Mouse (Mus musculus) T-cell, adult 2 months (primary cell): ENCODE results near the gene Rimbp3.
"Not testable (repeated sequence)": the region's sequence is repeated elsewhere in the genome, so short reads cannot be mapped to it uniquely, and the experiment has no call there.

Experiments
- DNase-seq: peaks from one replicate; pipeline ENCODE4 v3.0.0; 2022; ENCODE audit warnings: low spot score

Gene Rimbp3

DNA sequence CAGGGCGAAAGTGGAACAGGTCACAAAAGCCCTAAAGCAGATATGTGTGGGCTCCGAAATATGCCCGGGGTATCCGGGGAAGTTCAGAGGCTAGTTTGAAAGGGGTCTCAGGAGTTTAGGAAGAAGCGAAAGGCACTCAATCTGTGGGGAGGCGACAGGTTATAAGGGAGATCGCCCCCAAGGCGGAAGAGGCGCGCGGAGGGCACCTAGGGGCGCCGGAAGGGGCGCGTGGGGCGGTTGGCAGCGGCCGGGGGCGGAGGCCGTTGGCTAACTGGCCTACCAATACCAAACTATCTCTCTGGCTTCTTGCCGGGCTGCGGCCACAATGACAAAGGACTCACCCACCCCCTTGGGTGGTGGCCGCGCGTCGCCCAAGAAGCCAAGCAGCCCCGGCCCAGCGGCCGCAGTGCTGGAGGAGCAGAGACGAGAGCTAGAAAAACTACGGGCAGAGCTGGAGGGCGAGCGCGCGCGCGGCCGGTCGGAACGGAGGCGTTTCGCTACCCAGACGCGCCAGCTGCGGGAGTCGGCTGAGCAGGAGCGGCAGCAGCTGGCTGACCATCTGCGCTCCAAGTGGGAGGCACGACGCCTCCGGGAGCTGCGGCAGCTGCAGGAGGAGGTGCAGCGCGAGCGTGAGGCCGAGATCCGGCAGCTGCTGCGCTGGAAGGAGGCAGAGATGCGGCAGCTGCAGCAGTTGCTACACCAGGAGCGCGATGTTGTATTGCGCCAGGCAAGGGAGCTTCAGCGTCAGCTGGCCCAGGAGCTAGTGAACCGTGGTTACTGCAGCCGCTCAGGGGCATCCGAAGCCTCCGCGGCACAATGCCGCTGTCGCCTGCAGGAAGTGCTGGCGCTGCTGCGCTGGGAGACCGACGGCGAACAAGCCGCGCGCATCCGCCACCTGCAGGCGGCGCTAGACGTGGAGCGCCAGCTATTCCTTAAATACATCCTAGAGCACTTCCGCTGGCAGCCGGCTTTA, at the start of gene Rimbp3:
Gene Rimbp3 (plus strand): TSS at position 215 of the 973 bp plus-strand sequence.
- peak; percentile 72 for DNase-seq

DNA sequence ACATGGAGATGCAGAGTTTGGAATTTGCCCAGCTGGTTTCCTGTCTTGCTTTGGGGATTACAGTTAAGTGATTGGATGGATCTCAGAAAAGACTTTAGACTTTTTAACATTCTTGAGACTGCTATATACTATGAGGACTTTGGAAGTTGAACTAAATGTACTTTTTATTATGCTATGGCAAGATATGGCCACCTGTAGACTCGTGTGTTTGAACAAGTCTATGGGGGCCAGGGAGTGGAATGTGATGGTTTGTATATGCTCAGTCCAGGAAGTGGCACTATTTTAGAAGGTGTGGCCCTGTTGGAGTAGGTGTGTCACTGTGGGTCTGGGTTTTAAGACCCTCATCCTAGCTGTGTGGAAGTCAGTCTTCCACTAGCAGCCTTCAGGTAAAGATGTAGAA, 42.9 kb upstream of the Rimbp3 start:
- not testable (repeated sequence) for DNase-seq

DNA sequence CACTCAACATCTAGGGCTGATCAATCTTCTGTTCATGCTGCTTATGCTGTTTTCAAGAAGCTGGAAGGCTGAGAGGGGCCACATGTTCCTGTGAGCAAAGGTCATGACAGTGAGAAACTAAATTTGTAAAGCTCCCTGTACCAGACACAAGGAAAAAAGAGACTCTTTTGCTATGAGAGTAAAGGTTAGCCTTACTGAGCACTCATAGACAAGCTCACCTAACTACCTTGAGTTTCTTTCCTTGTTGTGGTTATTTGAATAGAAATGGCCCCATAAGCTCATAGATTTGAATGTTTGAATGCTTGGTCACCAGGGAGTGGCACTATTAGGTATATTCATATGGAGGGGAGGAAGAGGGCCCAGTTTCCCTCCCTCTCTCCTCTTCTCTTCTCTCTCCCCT, 41.2 kb upstream of the Rimbp3 start:
- DNase-seq: no peak

DNA sequence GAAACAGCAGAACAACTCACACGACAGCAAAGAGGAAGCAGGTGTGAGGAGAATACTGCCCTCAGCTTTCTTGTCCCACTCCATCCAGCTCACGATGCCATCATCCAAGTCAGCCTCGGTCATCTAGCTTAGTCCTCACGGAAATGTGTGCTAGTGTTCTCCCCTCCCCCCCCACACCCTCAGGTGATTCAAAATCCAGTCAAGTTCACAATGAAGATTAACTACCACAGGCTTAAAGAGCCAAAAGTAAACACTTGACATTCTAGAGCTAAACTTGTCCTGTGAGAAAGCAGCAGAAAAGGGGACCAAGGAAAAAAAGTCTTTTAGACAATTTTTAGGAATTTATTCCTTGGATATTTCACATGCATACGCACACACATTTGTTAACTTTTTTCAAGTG, 40.4 kb upstream of the Rimbp3 start:
- no peak for DNase-seq

DNA sequence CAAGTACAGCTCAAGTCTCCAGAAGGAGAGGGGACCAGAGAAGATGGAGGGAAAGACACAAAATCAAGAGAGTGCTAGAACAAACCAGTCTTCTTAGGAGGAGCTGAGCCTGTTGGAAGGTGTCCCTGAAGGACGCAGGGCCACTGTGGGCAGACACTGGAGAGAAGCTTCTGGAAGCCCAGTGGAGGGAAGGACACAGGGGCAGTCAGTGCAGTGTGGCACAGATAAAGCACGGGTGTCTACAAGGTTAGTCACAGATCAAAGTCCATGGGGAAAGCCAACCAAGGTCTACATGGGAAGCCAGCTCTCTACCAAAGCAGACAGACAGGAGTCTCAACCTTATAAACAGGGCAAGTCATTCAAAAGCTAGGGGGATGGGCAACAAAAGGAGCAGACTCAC, 32.6 kb upstream of the Rimbp3 start:
- DNase-seq: no peak

DNA sequence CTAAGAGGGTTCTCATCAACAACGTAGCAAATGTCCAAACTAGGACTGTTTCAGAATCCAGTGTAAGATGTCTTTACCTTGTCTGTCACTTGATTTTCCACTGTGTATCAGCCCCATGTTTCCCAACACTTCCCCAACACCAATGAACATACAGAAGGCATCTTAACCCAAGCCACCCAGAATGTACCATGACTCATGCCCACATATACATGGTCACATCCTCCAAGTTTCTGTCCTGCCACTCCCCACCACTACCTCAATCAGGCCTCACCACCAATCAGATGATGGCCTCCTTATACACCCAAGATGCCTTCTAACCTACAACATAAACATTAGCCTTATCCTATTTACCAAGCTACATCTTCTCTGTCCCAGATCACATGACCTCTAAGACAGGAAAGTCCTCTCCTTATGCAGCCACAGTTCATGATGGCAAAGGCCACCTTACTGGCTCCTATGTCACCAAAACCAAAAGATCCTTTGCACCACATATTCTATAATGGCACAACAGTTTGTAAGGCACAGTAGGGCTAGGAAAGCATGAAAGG, 30.7 kb upstream of the Rimbp3 start:
- DNase-seq: no peak

DNA sequence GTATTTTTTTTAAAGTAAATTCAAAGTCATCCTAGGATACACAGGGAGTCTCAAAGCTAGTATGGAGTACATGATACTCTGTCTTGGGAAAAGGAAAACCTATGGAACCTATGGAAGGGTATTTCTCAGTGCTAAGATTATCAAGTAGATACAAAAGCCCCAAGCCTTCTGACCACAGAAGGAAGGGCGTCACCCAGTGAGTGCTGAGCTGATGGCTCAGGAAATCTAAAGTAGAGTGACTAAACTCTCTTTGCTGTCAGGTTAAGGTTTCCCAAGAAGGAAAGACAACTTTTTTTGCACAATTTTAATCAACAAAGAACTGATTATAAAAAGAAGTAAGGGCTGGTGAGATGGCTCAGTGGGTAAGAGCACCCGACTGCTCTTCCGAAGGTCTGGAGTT, 28.7 kb upstream of the Rimbp3 start:
- DNase-seq: peak; percentile 6

DNA sequence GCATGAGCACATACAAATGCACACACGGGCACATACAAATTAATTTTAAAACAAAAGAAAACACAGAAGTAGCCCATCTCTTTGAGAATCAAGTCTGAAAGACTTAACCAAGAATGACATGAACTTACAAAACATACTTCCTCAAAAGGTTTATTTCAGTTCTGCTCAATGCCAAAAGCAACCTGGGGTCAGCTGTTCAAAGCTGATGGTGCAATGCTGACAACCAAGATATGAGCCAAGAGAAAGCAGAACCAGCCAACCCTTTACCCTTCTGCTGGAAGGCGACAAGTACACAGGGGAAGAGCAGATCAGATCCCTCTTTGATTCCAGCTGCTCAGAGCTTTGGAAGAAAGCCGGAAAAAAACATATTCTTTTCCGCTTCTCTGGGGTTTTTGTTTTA, 27.0 kb upstream of the Rimbp3 start:
- no peak for DNase-seq

DNA sequence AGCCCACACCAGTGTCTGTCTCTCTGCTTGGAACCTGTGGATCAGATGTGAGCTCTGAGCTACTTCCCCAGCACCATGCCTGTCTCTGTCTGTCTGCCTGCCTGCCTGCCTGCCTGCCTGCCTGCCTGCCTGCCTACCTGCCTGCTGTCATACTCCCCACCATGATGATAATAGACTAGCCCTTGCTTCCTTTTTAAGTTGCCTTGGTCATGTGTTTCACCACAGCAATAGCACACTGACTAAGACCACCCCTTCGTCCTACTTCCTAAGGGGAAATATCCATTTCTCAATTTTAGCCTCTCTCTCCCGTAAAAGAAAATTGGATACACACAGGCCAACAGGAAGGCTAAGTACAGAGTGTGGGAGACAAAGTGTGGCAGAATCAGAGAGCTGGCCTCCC, 26.3 kb upstream of the Rimbp3 start:
- no peak for DNase-seq

DNA sequence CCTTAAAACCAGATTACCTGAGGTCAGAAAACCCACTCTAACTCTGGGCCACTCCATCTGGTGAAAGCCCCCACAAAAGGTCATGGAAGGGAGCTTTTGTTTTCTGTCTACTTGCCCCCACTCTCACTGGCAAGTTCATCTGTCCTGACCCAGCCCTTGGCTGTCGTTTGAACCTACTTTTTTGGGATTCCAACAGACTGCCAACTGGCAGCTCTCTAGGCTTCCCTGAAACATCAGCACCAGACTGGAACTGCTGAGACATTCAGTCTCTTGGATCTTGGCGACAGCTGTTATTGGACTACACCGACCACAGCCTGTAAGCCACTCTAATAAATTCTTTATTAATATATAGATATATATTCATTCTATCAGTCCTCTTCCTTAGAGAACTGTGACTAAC, 25.4 kb upstream of the Rimbp3 start:
- DNase-seq: no peak

DNA sequence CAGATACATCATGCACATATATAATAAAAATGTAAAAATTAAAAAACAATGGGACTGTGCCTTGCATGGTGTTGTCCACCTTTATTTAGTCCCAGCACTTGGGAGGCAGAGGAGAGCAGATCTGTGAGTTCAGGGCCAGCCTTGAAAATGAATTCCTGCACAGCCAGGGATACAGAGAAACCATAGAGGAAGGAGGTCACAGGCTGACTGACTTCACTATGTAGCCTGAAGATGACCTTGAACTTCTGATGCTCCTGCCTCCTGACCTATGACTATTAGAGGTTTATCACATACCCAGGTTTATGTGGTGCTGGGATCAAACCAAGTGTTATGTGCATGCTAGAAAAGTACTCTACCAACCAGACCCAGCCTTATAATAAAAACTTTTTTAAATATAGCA, 22.9 kb upstream of the Rimbp3 start:
- no peak for DNase-seq

DNA sequence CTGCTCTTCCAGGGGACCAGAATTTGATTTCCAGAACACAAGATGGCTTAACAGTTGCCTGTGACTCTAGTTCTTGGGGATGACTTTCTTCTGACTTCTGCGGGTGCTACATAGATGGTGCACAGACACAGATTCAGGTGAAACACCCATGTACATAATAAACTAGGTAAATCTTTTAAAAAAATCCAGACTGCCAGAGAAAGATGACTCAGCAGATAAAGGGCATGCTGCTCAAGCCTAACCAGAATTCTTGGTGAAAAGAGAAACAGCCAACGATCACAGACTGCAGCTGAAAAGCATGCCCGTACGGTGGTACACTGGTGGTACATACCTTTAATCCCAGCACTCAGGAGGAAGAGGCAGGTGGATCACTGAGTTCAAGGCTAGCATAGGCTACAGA, 14.6 kb upstream of the Rimbp3 start:
- no peak for DNase-seq

DNA sequence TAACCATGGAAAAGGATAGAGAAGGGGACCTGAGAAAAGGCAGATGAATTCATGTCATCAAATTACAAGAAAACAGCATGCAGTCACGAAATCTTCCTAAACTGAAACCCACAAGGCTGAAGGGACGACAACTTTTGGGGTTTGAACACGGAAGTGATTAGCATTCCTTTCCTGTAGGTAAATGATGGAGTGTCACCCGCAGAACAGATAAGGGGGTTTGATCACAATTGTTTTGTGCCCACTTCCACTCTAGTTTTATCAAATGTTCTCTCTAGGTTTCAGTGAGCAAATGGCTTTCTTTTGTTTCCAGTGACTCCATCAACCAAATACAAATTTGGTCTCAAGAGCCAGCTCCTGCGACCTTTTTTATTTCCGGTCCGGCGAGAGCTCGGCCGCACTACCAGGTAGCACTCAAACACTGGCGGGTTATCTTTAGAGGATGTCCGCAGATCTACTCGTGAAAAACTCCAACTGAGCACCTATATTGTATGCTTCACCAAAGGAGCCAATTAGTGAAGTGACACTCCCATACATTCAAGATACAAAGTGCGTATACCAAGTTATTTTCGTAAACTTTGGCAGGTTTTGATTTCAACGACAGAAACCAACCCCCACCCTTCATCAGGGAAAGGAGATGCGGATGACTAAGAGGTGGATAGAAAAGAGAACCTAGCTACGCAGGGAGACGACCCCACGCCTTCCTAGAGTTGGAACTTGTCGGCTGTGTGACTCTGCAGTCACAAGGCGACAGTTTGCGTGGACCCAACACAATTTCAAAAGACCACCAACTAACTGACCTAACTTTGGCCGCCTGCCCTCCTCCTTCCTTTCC, 8.1 kb upstream of the Rimbp3 start:
- DNase-seq: peak; percentile 22

DNA sequence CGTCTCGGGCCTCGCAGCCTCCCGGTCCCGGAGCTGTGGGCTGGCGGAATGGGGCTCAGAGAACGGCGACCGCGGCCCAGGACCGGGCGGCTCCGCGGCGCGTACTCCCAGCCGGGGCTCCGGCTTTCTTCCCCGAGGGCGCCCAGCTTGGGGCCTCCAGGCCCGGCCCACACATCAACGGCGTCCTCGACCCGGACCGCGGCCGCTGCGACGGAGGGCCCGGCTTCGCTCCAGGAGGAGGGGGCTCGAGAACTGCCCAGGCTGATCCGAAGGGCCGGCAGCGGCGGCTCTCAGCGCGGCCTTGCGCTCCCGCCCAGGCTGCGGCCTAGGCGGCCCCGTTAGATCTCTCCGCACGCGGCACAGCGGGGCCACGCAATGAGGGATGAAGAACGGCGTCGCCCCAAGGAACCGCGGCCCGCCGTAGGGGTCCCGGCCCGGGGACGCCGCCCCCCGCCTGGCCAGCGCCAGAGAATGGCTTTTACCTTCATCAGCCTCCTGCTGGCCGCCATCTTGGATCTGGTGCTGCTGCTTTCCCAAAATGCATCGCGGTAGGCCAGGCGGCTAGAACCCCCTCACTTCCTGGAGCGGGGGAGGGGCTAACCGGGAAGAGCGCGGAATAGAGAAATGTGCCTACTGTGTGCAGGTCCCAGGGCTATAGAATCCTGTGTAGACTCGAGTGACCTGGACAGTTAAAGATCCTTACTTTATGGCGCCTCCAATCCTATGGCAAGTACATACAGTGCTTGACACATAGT, 7.3 kb upstream of the Rimbp3 start:
- peak; percentile 79 for DNase-seq

DNA sequence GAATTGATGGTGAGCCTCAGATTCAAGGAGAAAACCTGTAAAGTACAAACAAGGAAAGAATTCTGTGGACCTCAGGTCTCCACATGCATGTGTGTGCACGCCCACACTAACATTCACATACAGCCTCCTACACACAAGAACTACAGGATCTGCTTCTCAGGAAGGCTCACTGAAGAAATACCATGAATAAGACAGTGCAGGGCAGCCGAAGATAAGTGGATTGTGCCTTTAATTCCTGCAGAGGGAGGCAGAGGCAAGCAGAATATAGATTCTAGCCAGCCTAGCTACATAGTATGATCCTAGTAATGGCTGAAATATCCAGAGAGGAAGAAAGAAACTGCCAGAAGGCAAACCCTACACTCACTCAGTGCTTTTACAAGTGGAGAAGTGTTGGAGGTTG, 6.4 kb upstream of the Rimbp3 start:
- no peak for DNase-seq

DNA sequence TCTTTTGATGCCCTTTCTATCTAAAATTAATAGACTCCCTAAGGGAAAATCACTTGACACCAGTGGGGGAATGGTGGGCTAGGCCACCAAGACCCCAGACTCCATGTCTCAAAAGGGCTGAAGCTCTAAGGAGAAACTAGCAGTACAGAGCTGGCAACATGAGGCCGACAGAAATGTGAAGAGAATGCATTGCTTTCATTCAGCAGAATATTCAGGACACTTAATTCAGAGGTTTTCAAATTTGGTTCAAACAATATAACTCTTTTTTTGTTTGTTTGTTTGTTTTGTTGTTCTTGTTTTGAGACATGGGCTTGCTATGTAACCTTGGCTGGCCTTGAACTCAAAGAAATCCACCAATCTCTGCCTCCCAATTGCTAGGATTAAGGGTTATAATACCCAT, 5.9 kb upstream of the Rimbp3 start, which contains the start of gene Ube2l3:
Gene Ube2l3 (minus strand): TSS at position 101 of the 400 bp plus-strand sequence.
- DNase-seq: no peak

DNA sequence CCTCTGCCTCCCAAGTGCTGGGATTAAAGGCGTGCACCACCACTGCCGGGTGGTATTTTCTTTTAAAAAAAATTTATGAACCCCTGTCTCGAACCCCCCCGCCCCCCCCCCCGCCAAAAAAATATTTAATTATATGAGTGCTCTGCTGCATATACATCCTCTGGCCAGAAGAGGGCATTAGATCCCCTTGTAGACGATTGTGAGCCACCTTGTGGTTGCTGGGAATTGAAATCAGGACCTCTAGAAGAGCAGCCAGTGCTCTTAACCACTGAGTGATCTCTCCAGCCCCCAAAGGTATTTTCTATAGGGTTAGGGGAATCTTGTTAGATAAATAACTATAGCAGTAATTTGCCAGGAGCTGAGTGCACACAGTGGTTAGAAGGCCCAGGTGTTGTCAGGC, 3.4 kb upstream of the Rimbp3 start:
- DNase-seq: peak; percentile 64

DNA sequence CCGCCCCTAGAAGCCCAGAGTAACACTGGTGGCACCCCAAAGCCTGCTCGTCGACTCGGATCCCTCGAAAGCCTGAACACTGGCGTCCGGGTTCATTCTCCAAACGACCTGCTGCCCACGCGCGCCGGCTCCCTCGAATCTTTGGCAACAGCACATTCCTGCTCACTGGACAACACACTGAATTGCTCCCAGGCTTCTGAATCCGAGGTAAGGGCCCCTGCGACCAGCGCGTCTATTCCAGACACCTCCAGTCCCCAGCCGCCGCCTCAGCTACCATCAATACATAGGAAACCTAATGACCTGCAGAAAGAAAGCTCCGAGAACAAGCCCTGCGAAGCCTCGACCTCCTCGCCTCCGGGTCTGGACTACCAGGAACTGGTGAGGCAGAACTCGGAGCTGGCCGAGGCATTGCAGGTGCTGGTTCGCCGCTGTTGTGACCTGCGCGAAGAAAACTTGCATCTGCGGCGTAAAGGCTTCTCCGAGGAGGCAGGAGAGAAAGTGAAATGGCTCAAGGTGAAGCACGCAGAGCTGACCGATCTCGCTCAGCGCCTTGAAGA, 1.1 kb downstream of the Rimbp3 start:
- DNase-seq: no peak

DNA sequence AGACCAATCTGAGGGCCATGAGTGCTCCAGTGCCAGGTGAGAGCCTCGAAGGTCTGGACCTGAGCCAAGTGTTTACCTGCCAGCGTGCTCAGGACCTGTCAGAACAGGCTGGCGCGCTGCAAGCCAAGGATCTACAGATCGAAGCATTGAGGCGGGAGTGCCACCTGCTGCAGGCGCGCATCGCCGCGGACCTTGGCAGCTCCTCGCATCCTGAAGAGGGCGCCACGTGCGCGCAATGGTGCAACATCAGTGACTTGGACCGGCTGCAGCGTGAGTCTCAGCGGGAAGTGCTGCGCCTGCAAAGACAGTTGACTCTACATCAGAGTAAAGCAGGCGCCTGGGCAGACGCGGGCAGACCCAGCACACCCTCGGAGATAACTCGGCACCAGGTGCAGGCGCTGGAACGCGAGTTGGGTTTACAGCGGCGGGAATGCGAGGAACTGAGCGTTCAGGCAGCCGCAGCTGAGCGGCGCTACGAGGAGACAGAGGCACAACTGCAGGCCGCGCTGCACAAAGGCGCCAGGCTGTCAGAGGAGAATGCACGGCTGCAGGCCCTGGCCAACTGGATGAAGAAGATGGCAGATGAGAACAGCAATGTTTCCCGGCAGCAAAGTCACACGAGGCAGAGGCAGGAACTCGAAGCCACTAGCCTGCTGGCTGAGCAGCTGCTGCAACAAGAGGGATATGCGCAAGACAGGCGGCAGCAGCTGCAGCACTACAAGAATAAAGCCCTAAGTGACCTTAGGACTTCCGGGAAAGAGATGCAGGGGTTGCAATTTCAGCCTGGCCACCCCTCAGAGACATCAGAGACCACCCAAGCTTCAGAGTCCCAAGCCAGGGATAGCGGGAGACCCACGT, 1.8 kb downstream of the Rimbp3 start:
- DNase-seq: peak; percentile 88

DNA sequence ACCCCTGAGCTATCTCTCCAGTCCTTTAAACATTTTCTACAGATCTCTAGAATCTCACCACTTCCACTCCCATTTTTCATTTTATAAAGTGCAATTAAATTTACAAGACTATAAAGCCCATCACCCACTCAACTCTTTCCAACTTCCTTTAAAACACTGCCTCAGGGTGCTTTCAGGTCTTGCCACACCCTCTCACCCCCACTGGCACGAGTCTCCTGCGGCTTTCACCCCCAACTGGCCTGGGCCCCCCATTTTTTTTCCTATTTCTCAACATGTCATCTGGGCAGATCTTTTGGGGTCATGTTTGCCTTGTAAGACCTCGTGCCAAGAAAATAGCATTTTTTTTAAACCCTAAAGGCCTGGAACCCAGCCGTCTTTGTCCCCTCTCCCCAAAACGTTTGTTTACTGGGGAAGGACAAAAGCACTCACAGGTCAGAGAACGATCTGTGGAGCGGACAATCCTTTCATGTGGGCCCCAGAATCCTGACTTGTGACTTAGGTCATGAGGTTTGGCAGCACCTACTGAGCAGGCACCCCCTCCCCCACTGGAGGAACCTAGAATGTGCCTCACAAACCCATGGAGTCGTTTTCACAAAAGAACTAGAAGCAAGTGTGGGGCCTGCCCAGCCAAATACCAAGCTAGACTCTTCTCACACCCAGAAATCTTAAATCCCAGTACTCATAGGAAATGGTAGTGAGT, 8.7 kb downstream of the Rimbp3 start:
- no peak for DNase-seq
